Mouse (Mus musculus) hindlimb bud, embryonic 11.5 days (tissue): ENCODE measurements around the gene Entpd2.

Experiments
- DNase-seq: peaks from one replicate; pipeline ENCODE4 v3.0.0-alpha.2; 2012; ENCODE audit warnings: low read depth, low spot score; ENCODE audit errors: extremely low spot score

Gene Entpd2

DNA sequence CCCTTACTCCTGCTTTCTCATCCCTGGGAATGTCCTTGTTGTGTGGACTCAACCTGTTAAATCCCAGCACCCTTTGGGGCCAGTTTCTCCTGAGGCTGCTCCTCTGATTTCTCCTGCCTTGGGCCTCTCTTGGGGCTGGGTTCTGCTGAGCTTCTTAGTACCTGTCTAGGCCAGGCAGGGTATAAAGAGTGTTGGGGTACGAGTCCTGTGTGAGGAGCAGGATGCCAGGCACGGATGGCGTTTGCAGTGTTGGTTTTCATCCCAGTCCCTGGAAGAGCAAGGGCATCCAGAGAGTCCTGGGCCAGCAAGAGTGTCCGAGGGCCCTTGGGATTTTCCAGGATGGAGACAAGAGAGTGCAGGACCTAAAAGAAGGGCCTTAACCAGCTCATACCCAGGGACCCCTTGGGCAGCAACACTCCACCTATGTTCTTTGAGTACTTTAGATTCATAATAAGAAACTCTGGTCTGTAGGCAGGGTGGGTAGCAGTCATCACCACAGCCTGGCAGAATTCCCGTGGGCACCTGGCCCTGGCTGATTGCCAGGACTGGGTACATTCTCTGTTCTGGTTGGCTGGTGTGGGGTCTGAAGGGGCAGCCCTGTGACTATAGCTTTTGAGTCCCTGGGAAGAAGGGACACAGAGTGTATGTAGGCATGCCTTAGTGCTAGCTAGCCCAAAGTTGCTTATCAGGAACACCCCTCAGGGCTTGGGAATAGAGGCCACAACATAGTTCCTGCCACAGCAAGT is 33.9 kb downstream of the Entpd2 start:
- DNase-seq = no peak

DNA sequence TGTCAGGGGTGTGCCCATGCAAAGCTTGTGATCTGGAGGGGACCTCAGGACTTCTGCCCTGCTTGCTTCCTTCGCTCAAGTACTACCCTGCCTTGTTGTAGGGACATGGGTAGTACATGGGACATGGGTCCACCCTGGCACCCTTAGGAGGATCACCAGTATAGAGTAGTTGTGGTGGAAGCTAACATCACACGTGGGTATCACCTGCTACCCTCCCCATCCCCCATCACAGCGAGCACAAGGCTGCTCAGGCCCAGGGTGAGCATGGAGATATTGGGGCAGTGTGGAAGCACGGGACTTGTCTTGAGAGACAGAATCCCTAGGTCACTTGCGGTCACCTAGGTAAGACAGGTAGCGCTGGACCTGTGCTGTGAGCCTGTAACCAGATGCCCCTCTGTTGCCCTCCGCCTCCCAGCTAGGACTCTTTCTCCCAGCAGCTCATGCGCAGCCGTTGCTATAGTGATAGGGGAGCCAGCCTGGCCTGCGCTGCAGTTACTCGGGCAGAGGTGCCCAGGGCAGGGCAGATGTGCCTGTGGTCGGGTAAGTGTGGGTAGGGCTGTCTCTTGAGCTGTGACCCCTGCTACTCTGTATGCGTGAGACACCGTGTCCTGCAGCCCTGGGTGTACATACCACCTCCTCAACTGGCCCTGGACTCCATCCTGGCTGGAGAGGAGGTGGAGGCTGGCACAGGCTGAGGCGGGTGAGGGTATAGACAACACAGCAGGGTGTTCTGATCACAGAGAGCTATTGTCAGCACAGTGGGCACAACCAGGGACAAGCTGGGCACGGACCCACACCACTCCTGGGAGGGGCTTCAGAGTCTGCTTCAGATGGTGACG is 34.9 kb downstream of the Entpd2 start:
- no peak for DNase-seq

DNA sequence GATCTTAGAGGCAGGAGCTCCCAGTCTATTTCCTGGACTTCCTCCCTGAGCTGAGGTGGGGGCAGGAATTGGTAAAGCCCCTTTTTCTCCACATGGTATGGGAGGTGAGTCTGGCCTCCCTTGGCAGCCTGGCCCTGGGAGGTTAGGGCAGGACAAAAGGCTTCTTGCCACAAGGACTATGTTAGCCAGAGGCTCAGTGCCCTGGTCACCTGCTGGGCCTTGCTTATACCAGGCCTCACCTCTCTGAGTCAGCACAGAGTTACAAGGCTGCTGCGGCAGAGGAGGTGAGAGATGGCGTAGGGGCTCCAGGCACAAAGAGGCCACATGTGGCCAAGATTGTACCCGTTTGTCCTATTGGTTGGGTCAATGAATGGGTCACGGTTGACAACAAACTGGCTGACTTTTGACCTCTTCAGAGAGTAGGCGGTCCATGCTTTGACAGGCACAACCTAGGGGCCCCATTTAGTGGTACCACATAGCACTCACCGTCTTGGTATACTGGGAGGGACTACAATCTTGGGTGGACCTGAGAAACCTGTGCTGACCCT is 35.7 kb downstream of the Entpd2 start:
- no peak for DNase-seq

DNA sequence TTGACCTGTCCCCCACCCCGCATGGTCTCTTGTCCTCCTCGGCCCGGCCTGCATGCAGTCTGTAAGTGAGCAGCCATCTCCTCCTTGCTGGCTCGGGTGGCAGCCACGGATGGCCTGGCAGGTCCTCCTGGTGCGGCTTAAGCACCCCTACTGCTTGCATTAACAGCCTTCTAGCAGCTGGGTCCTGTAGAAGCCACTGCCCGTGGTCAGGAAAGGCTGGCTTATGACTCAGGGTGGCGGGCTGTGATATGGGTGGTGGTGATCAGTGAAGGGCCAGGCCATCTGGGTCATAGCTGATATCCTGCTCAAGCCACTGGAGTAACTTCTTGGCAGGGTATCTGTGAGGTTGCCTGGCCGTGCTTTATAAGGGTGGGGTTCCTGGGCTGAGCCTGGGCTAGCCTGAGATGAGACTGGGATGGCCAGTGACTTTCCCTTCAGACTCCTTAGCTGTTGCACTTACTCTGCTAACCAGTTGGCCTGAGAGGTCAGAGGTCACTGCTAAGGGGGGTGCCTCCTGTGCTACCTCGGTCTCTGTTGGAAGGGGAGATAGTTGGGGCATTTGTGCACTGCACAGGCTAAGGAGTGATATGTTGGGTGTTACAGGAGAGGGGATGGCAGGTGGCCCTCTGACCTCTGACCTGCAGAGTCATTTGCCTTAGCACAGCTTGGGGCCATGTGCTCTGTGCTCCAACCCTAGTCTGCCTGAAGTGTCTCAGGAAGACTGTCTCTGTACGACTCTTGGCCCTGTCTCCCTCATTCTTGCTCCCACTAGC is 36.8 kb downstream of the Entpd2 start:
- DNase-seq = no peak

DNA sequence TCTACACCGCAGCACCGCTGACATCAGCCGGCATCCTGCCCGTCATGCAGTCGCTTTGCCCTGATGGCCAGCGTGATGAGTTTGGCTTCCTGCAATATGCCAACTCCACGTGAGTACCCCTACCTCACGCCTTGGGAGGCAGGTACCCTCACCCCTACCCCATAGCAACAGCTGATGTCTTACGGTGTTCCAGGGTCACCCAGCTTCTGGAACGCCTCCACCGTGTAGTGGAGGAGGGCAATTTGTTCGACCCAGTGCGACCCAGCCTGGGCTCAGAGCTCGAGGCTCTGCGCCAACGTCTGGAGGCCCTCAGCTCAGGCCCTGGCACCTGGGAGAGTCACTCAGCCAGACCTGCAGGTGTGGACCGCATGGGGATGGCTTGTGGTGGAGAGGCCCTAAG is 37.4 kb downstream of the Entpd2 start:
- DNase-seq = no peak

DNA sequence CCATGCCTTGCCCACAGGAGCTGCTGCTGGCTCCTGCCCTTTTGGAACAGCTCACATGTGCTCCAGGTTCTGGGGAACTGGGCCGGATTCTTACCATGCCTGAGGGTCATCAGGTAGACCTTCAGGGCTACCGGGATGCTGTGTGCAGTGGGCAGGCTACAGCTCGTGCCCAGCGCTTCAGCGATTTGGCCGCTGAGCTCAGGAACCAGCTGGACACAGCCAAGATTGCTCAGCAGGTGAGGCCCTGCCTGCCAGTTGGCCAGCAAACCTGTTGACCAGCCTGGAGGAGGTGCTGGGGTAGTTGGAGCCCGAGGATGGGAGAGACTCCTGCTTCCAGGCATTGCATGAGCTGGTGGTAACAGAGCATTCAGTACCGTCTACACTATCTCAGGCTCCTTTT is 38.6 kb downstream of the Entpd2 start:
- no peak for DNase-seq

DNA sequence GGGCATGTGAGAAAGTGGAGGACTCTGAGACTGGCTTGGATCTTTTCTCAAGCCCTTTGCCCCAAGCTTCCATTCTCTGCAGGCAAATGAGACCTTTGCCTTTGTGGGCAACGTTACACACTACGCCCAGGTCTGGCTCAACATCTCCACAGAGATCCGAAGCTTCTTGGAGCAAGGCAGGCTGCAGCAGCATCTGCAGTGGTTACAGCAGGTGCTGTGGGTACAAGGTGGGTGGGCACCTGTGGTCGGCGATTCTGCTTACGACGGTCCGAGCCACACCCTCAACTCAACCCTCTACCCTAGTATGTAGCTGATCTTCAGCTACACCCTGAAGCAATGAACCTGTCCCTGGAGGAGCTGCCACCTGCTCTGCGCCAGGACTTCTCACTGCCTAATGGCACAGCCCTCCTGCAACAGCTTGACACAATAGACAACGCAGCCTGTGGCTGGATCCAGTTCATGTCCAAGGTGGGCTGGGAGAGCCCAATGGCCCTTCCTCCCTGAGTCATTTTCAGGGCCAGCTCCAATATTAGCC is 40.7 kb downstream of the Entpd2 start:
- no peak for DNase-seq

DNA sequence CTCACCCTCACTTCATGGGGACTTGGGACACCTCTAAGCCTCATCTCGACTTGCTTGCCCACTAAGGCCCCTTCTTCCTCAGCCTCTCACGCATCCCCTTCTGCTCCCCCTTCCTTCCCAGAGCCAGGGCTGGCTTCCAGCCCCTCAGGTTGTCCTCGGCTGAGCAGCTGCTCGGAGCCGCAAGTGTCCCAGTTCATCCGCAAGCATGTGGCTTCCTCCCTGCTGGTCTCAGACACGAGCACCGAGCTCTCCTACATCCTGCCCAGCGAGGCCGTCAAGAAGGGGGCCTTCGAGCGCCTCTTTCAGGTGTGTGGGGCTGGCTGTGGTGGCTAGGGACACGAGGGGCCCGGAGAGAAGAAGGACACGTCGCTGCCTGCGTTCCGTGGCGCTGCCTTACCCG is 45.4 kb downstream of the Entpd2 start:
- DNase-seq = no peak

DNA sequence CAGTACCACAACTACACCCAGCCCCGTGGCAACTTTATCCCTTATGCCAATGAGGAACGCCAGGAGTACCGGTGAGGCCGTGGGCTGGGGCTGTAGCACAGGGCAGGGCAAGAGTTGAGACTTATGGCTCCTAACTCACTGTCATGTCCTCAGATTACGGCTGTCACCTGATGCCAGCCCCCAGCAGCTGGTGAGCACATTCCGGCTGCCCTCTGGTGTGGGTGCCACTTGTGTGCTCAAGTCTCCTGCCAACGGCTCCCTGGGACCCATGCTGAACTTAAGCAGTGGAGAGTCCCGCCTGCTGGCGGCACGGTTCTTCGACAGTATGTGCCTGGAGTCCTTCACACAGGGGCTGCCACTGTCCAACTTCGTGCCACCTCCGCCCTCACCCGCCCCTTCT is 47.0 kb downstream of the Entpd2 start:
- DNase-seq = no peak
